Mouse (Mus musculus) MEL (cell line): ENCODE measurements around the gene Cttnbp2.

ENCODE experiments used
- CHD2 ChIP-seq: IDR thresholded peaks from 2 replicates; pipeline ENCODE4 v1.6.1; 2011; ENCODE audit warnings: low read length, improper control_type of control experiment
- CTCF ChIP-seq, 3 experiments: IDR thresholded peaks in 2 of 3; conservative IDR thresholded peaks in 1 of 3; 2 replicates each; pipeline ENCODE4 v1.5.1; 2011 to 2012; ENCODE audit warnings: low read length in 3 of 3, low read depth in 2 of 3, mild to moderate bottlenecking in 2 of 3, improper control_type of control experiment in 1 of 3, inconsistent platforms in 1 of 3, mixed read lengths in 1 of 3, moderate library complexity in 1 of 3; ENCODE audit not compliant: control insufficient read depth in 1 of 3, insufficient read depth in 1 of 3, poor library complexity in 1 of 3, severe bottlenecking in 1 of 3
- EP300 ChIP-seq, 2 experiments: IDR thresholded peaks; 2 replicates each; pipeline ENCODE4 v1.6.1; 2011; ENCODE audit warnings: improper control_type of control experiment in 2 of 2, low read length in 2 of 2, low read depth in 1 of 2, mild to moderate bottlenecking in 1 of 2
- MAFK ChIP-seq: IDR thresholded peaks from 2 replicates; pipeline ENCODE4 v1.6.1; 2011; ENCODE audit warnings: low read depth, mild to moderate bottlenecking, low read length, improper control_type of control experiment, borderline replicate concordance
- MYC ChIP-seq: IDR thresholded peaks from 2 replicates; pipeline ENCODE4 v1.6.1; 2011; ENCODE audit warnings: low read depth, mild to moderate bottlenecking, low read length, improper control_type of control experiment, moderate library complexity
- ZC3H11A ChIP-seq: IDR thresholded peaks from 2 replicates; pipeline ENCODE4 v1.6.1; 2012; ENCODE audit warnings: low read depth, mild to moderate bottlenecking, inconsistent platforms, low read length, improper control_type of control experiment

GRCm38 (mm10) chr6:18369054-18369453 lies 145.6 kb downstream of the Cttnbp2 start:
- TF ChIP-seq ZC3H11A (no peak), EP300 (IDR thresholded peaks at IDR 0.05; ENCODE audit: low read depth in 1 of 2, low read length in 2 of 2) (no peak), CTCF (IDR thresholded peaks at IDR 0.05 in 2 of 3, conservative IDR thresholded peaks at IDR 0.05 in 1 of 3; ENCODE audit: control insufficient read depth in 1 of 3, insufficient read depth in 1 of 3, low read depth in 2 of 3, low read length in 3 of 3, poor library complexity in 1 of 3, severe bottlenecking in 1 of 3) (no peak), CHD2 (no peak), MAFK (no peak), MYC (no peak)
